Mouse (Mus musculus): ENCODE measurements at regions not wholly inside any gene's neighbourhood (a gene's known extent, or its start where the extent isn't known, plus 50 kb on each side); places are given as distances from the start of the nearest gene placed in this dataset.

- Histone ChIP-seq H3K4me1 (ENCODE audit: control insufficient read depth, insufficient read depth, low read length) (no peaks in the 10 kb centered on the region), H3K4me3 (replicated peaks; ENCODE audit: insufficient read depth, low read depth, low read length) (no peak overlapping the region), H3K27me3 (ENCODE audit: control insufficient read depth, insufficient read depth, low read length) (no peaks in the 10 kb centered on the region), H3K27ac (ENCODE audit: insufficient read depth, low read length) (no peak overlapping the region)
- no peak for DNase-seq
- 20% methylated on average over 9 of the region's 9 CpGs for WGBS
- TF ChIP-seq POLR2A (IDR thresholded peaks at IDR 0.05; ENCODE audit: borderline replicate concordance, insufficient read depth, low read length) (no peak), CTCF (IDR thresholded peaks at IDR 0.05; ENCODE audit: borderline replicate concordance, insufficient read depth, low read depth, low read length) (no peak)
Observed at GRCm38 (mm10) chr13:48161339-48161738, 99.7 kb upstream of the Id4 start.

GRCm38 (mm10) chr13:48164586-48164985 lies 96.4 kb upstream of the Id4 start:
- TF ChIP-seq CTCF (IDR thresholded peaks at IDR 0.05; ENCODE audit: borderline replicate concordance, insufficient read depth, low read depth, low read length): no peak
- no peak for TF ChIP-seq POLR2A (IDR thresholded peaks at IDR 0.05; ENCODE audit: borderline replicate concordance, insufficient read depth, low read length)
- no peak for DNase-seq
- H3K4me3 ChIP-seq (replicated peaks; ENCODE audit: insufficient read depth, low read depth, low read length): no peak overlapping the region
- 95% methylated on average over 6 of the region's 6 CpGs for WGBS
- H3K27ac ChIP-seq (ENCODE audit: insufficient read depth, low read length): no peak overlapping the region
- H3K4me1 ChIP-seq (ENCODE audit: control insufficient read depth, insufficient read depth, low read length): no peaks in the 10 kb centered on the region
- H3K27me3 ChIP-seq (ENCODE audit: control insufficient read depth, insufficient read depth, low read length): no peaks in the 10 kb centered on the region

- Histone ChIP-seq H3K27me3 (ENCODE audit: control insufficient read depth, insufficient read depth, low read length) (no peaks in the 10 kb centered on the region), H3K4me1 (ENCODE audit: control insufficient read depth, insufficient read depth, low read length) (no peaks in the 10 kb centered on the region), H3K27ac (ENCODE audit: insufficient read depth, low read length) (no peak overlapping the region), H3K4me3 (replicated peaks; ENCODE audit: insufficient read depth, low read depth, low read length) (no peak overlapping the region)
- no peak for DNase-seq
- TF ChIP-seq CTCF (IDR thresholded peaks at IDR 0.05; ENCODE audit: borderline replicate concordance, insufficient read depth, low read depth, low read length) (no peak), POLR2A (IDR thresholded peaks at IDR 0.05; ENCODE audit: borderline replicate concordance, insufficient read depth, low read length) (no peak)
- 98% methylated on average over 1 of the region's 1 CpGs for WGBS
Observed at GRCm38 (mm10) chr13:48165838-48166237, 95.2 kb upstream of the Id4 start.

GRCm38 (mm10) chr13:48167976-48168375 lies 93.1 kb upstream of the Id4 start:
- no peak for TF ChIP-seq CTCF (IDR thresholded peaks at IDR 0.05; ENCODE audit: borderline replicate concordance, insufficient read depth, low read depth, low read length)
- no peak for TF ChIP-seq POLR2A (IDR thresholded peaks at IDR 0.05; ENCODE audit: borderline replicate concordance, insufficient read depth, low read length)
- WGBS: 42% methylated on average over 8 of the region's 8 CpGs
- no peaks in the 10 kb centered on the region for H3K27me3 ChIP-seq (ENCODE audit: control insufficient read depth, insufficient read depth, low read length)
- H3K4me3 ChIP-seq (replicated peaks; ENCODE audit: insufficient read depth, low read depth, low read length): no peak overlapping the region
- DNase-seq: no peak
- no peaks in the 10 kb centered on the region for H3K4me1 ChIP-seq (ENCODE audit: control insufficient read depth, insufficient read depth, low read length)
- H3K27ac ChIP-seq (ENCODE audit: insufficient read depth, low read length): no peak overlapping the region

- no peaks in the 10 kb centered on the region for H3K4me1 ChIP-seq (ENCODE audit: control insufficient read depth, insufficient read depth, low read length)
- DNase-seq: no peak
- TF ChIP-seq CTCF (IDR thresholded peaks at IDR 0.05; ENCODE audit: borderline replicate concordance, insufficient read depth, low read depth, low read length) (no peak), POLR2A (IDR thresholded peaks at IDR 0.05; ENCODE audit: borderline replicate concordance, insufficient read depth, low read length) (no peak)
- no peaks in the 10 kb centered on the region for H3K27me3 ChIP-seq (ENCODE audit: control insufficient read depth, insufficient read depth, low read length)
- 39% methylated on average over 16 of the region's 16 CpGs for WGBS
- H3K27ac ChIP-seq (ENCODE audit: insufficient read depth, low read length): no peak overlapping the region
- H3K4me3 ChIP-seq (replicated peaks; ENCODE audit: insufficient read depth, low read depth, low read length): no peak overlapping the region
Observed at GRCm38 (mm10) chr13:48171309-48171953, 89.6 kb upstream of the Id4 start.

GRCm38 (mm10) chr13:48171994-48172393 lies 89.0 kb upstream of the Id4 start:
- DNase-seq: no peak
- WGBS: 38% methylated on average over 3 of the region's 3 CpGs
- TF ChIP-seq POLR2A (IDR thresholded peaks at IDR 0.05; ENCODE audit: borderline replicate concordance, insufficient read depth, low read length) (no peak), CTCF (IDR thresholded peaks at IDR 0.05; ENCODE audit: borderline replicate concordance, insufficient read depth, low read depth, low read length) (no peak)
- H3K4me1 ChIP-seq (ENCODE audit: control insufficient read depth, insufficient read depth, low read length): no peaks in the 10 kb centered on the region
- H3K27ac ChIP-seq (ENCODE audit: insufficient read depth, low read length): no peak overlapping the region
- no peaks in the 10 kb centered on the region for H3K27me3 ChIP-seq (ENCODE audit: control insufficient read depth, insufficient read depth, low read length)
- H3K4me3 ChIP-seq (replicated peaks; ENCODE audit: insufficient read depth, low read depth, low read length): no peak overlapping the region

- TF ChIP-seq POLR2A (IDR thresholded peaks at IDR 0.05; ENCODE audit: borderline replicate concordance, insufficient read depth, low read length) (no peak), CTCF (IDR thresholded peaks at IDR 0.05; ENCODE audit: borderline replicate concordance, insufficient read depth, low read depth, low read length) (no peak)
- Histone ChIP-seq H3K4me1 (ENCODE audit: control insufficient read depth, insufficient read depth, low read length) (no peaks in the 10 kb centered on the region), H3K4me3 (replicated peaks; ENCODE audit: insufficient read depth, low read depth, low read length) (no peak overlapping the region), H3K27ac (ENCODE audit: insufficient read depth, low read length) (no peak overlapping the region), H3K27me3 (ENCODE audit: control insufficient read depth, insufficient read depth, low read length) (no peaks in the 10 kb centered on the region)
- DNase-seq: no peak
- 93% methylated on average over 2 of the region's 2 CpGs for WGBS
Observed at GRCm38 (mm10) chr13:48192476-48192875, 68.6 kb upstream of the Id4 start.

- WGBS: 77% methylated on average over 5 of the region's 5 CpGs
- TF ChIP-seq CTCF (IDR thresholded peaks at IDR 0.05; ENCODE audit: borderline replicate concordance, insufficient read depth, low read depth, low read length): no peak
- no peak for TF ChIP-seq POLR2A (IDR thresholded peaks at IDR 0.05; ENCODE audit: borderline replicate concordance, insufficient read depth, low read length)
- Histone ChIP-seq H3K4me1 (ENCODE audit: control insufficient read depth, insufficient read depth, low read length) (no peaks in the 10 kb centered on the region), H3K27ac (ENCODE audit: insufficient read depth, low read length) (no peak overlapping the region), H3K4me3 (replicated peaks; ENCODE audit: insufficient read depth, low read depth, low read length) (no peak overlapping the region), H3K27me3 (ENCODE audit: control insufficient read depth, insufficient read depth, low read length) (no peaks in the 10 kb centered on the region)
- DNase-seq: no peak
Observed at GRCm38 (mm10) chr13:48193942-48194341, 67.1 kb upstream of the Id4 start.
